Mouse (Mus musculus): ENCODE results near the gene Ube2d3. TPM values are rescaled to one million over a fixed set of nuclear protein-coding genes. Genes with fewer than 3 reads are reported as not detected.
"Not testable (repeated sequence)": the region's sequence is repeated elsewhere in the genome, so short reads cannot be mapped to it uniquely, and the experiment has no call there.

The Ube2d3 gene
- polyA plus RNA-seq, 1 experiment from 2014 or later: 462 TPM

DNA sequence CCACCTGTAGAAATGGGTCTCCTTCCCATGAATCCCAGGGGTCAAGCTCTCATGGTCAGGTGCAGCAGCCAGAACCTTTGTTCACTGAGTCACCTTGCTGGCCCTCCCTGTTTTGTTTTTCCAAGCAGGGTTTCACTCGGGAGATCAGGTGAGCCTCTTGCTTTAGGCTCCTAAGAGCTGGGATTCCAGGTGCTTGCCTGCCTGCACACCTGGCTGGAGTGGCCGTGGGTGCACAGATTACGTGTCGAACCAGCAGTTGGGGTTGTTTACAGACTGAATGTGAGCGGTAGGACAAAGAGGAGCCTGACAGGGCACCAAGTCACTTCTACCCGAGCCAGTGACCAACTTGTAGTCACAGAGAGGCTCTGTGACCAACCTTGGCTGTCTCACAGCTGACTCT lies 53.2 kb downstream of the Ube2d3 start:
- Histone ChIP-seq H3K4me2 (replicated peaks) (no peak overlapping the region), H3K9me3 (replicated peaks) (no peaks in the 10 kb centered on the region), H3K27me3 (no peaks in the 10 kb centered on the region), H3K4me1 (no peaks in the 10 kb centered on the region), H3K4me3 (replicated peaks) (no peak overlapping the region), H3K27ac (replicated peaks) (no peak overlapping the region), H3K36me3 (no peaks in the 10 kb centered on the region), H3K9ac (no peak overlapping the region)
- WGBS: 75% methylated on average over 6 of the region's 6 CpGs
- ATAC-seq (ENCODE audit: insufficient number of reproducible peaks, low FRiP score, low TSS enrichment, low read depth): no peak

DNA sequence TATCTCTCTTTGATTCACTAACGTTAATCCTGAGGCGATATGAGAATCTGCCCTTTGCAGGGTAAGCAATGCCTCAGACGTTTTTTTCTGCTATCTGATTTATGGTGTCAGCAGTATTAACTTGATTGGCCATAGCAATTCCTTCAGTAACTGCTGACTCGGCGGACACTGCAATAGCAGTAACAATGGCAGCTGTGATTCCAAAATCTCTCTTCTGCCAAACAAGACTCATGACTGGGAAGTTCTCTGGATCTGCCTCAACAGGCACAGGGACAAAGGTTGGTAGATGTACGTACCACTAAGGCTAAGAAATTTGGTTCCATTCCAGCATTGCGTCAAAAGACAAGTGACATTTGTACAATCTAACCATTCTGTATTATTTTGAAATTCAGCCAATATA lies 55.4 kb downstream of the Ube2d3 start:
- not testable (repeated sequence) for H3K4me2 ChIP-seq (replicated peaks); H3K9me3 ChIP-seq (replicated peaks); H3K4me1 ChIP-seq; H3K27me3 ChIP-seq; H3K36me3 ChIP-seq; ATAC-seq (ENCODE audit: insufficient number of reproducible peaks, low FRiP score, low TSS enrichment, low read depth); H3K27ac ChIP-seq (replicated peaks); H3K9ac ChIP-seq; H3K4me3 ChIP-seq (replicated peaks)
- 67% methylated on average over 7 of the region's 7 CpGs for WGBS

DNA sequence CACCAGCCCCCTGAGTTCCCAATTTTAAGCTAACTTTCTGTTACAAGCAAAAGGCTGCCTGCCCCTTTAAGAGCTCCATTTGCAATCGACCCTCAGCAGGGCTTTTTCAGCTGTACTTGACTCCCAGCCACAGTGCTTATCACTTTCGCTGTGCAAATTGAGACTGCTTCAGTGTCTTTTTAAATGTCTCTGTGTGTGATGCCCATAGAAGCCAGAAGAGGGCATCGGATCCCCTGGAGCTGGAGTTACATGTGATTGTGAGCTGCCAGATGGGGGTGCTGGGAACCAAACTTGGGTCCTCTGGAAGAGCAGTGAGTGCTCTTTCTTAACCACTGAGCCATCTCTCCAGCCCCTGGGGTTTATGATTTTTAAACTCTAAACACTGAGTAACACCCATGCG lies 60.0 kb downstream of the Ube2d3 start:
- 81% methylated on average over 4 of the region's 4 CpGs for WGBS
- ATAC-seq (ENCODE audit: insufficient number of reproducible peaks, low FRiP score, low TSS enrichment, low read depth): not testable (repeated sequence)

DNA sequence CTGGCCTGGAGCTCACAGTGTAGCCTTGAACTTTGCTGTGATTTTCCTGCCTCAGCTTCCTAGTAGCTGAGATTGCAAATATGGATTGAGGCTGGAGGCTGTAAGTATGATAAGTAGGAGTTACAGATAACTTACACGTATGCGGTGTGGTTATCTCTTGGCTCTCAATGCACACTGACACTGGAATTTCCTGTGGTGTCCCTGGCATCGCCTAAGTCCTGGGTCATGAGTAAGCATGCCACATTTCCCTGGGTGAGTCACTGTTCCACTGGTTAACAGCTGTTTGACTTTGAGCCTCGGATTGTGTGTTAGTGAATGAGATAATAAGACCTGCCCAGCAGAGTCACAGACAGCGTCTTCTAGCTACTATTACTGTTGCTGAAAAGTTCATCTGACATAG lies 60.9 kb downstream of the Ube2d3 start:
- no peak overlapping the region for H3K9ac ChIP-seq
- no peak overlapping the region for H3K4me2 ChIP-seq (replicated peaks)
- no peak overlapping the region for H3K27ac ChIP-seq (replicated peaks)
- no peaks in the 10 kb centered on the region for H3K27me3 ChIP-seq
- no peaks in the 10 kb centered on the region for H3K36me3 ChIP-seq
- 74% methylated on average over 5 of the region's 5 CpGs for WGBS
- no peaks in the 10 kb centered on the region for H3K4me1 ChIP-seq
- no peak overlapping the region for H3K4me3 ChIP-seq (replicated peaks)
- no peak for ATAC-seq (ENCODE audit: insufficient number of reproducible peaks, low FRiP score, low TSS enrichment, low read depth)
- no peaks in the 10 kb centered on the region for H3K9me3 ChIP-seq (replicated peaks)

More for the DNA sequence above, 60.0 kb downstream of the Ube2d3 start:
- not testable (repeated sequence) for H3K4me2 ChIP-seq (replicated peaks); H3K27ac ChIP-seq (replicated peaks); H3K27me3 ChIP-seq; H3K36me3 ChIP-seq; H3K4me3 ChIP-seq (replicated peaks); H3K4me1 ChIP-seq; H3K9ac ChIP-seq; H3K9me3 ChIP-seq (replicated peaks)

DNA sequence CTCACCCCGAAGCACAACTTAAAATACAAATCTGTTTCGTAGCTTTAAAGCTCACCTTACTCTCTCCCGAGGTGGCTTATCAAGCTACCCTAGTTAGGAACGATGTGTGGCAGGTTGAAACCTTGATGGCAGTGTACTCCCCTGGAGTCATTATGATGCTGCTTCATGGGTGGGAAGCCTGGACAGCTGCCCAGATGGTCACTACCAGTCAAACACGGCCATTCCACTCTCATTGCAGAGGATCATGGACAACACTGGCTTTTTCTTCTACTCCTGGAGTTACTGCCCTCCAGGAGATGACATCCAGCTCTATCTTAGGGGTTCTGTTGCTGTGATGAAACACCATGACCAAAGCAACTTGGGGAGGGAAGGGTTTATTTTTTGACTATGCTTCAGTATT lies 65.2 kb downstream of the Ube2d3 start:
- H3K36me3 ChIP-seq: no peaks in the 10 kb centered on the region
- no peak for ATAC-seq (ENCODE audit: insufficient number of reproducible peaks, low FRiP score, low TSS enrichment, low read depth)
- H3K27me3 ChIP-seq: no peaks in the 10 kb centered on the region
- H3K9ac ChIP-seq: no peak overlapping the region
- H3K4me2 ChIP-seq (replicated peaks): no peak overlapping the region
- 81% methylated on average over 5 of the region's 5 CpGs for WGBS
- H3K4me3 ChIP-seq (replicated peaks): no peak overlapping the region
- no peak overlapping the region for H3K27ac ChIP-seq (replicated peaks)
- H3K9me3 ChIP-seq (replicated peaks): no peaks in the 10 kb centered on the region
- no peaks in the 10 kb centered on the region for H3K4me1 ChIP-seq

DNA sequence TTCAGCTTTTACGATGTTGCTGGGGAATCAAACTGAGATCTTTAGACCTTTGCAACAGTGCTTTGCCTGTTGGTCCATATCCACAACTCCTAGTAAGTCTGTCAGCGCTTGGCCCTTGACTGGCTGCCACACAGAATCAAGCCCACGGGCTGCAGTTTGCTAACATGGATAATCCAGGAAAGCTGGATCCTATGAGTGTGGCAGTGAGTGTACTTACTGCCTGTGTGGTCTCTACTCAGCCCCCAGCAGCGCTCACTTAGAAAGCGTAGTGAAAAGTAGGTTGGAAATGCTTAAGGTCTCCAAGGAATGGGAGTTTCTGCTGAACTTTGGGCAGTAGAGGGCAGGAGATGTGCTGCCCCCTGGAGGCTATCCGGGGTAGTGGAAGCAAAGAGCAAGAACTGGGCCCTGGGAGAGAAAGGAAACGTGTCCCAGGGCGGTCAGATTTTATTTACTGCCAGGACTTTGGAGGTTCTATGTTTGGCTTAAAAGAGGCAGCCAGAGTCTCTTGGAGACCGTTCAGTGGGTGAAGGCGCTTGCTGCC lies 67.5 kb downstream of the Ube2d3 start:
- Histone ChIP-seq H3K4me2 (replicated peaks) (no peak overlapping the region), H3K27me3 (no peaks in the 10 kb centered on the region), H3K4me1 (no peaks in the 10 kb centered on the region), H3K9ac (no peak overlapping the region), H3K9me3 (replicated peaks) (no peaks in the 10 kb centered on the region), H3K27ac (replicated peaks) (no peak overlapping the region), H3K4me3 (replicated peaks) (no peak overlapping the region), H3K36me3 (no peaks in the 10 kb centered on the region)
- ATAC-seq (ENCODE audit: insufficient number of reproducible peaks, low FRiP score, low TSS enrichment, low read depth): no peak
- 58% methylated on average over 10 of the region's 10 CpGs for WGBS

DNA sequence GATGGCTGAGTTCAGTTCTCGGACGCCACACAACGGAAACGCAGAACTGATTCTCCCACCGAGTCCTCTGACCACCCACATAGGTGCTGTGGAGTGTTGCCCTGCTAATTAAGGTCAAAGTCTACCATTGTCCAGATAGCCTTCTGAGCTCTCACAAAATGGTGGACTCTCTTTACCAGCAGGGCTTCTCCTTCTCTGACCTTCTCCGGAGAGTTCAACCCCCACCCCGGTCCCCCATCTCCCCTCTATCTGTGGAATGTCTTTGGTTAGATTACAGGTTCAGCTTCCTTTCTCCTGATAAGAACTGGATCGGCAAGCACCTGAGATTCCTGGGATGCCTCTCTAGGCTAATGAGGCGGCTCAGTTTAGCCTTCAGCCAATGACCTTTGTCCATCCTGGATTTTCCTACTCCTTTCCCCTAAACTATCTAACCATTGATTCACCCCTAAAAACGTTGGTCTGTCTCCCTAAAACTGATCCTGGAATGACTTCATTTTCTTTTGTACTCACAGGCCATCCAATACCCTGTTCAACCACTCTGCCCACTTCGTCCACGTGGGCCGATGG lies 68.0 kb downstream of the Ube2d3 start:
- Histone ChIP-seq H3K9ac (no peak overlapping the region), H3K4me2 (replicated peaks) (no peak overlapping the region), H3K27ac (replicated peaks) (no peak overlapping the region), H3K27me3 (no peaks in the 10 kb centered on the region), H3K36me3 (no peaks in the 10 kb centered on the region), H3K9me3 (replicated peaks) (no peaks in the 10 kb centered on the region), H3K4me3 (replicated peaks) (no peak overlapping the region), H3K4me1 (no peaks in the 10 kb centered on the region)
- 84% methylated on average over 13 of the region's 13 CpGs for WGBS
- ATAC-seq (ENCODE audit: insufficient number of reproducible peaks, low FRiP score, low TSS enrichment, low read depth): no peak

DNA sequence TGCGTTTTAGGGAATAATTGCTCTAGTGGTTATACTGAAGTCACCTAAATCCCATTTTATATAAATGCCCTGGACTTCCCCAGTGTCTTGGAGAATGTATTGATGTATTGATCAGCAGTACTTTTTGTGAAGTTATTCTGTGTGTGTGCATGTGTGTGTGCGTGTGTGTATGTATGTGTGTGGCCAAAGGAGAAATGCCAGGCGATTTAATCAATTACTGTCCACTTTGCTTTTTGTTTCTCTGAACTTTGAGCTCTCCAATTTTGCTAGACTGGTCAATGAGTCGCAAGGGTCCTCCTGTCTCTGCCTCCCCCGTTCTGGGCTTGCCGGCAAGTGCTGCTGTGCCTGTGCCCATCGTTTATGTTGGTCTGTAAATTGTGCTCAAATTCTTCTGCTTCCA lies 69.6 kb downstream of the Ube2d3 start:
- Histone ChIP-seq H3K4me2 (replicated peaks) (no peak overlapping the region), H3K27ac (replicated peaks) (no peak overlapping the region), H3K4me1 (no peaks in the 10 kb centered on the region), H3K27me3 (no peaks in the 10 kb centered on the region), H3K9me3 (replicated peaks) (no peaks in the 10 kb centered on the region), H3K9ac (no peak overlapping the region), H3K4me3 (replicated peaks) (no peak overlapping the region), H3K36me3 (no peaks in the 10 kb centered on the region)
- no peak for ATAC-seq (ENCODE audit: insufficient number of reproducible peaks, low FRiP score, low TSS enrichment, low read depth)
- 88% methylated on average over 7 of the region's 7 CpGs for WGBS

DNA sequence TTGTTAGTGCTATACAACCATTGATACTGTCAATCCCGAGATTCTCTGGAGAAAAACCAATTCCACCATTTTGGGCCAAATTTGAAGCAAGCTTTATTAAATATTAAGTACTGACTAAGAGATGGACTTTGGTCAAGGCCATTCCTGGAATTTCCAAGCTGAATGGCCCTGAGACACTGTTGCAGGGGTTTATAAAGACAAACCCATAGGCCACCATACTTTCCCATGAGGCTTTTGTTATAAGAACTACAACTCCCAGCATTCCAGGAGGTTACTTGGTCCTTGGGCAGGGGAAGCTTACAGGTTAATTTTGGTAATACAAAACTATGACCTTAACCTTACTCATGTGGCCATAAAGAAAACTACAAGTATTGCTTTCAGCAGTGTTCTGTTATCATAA lies 70.2 kb downstream of the Ube2d3 start:
- no peak overlapping the region for H3K4me3 ChIP-seq (replicated peaks)
- no peak overlapping the region for H3K4me2 ChIP-seq (replicated peaks)
- no peak for ATAC-seq (ENCODE audit: insufficient number of reproducible peaks, low FRiP score, low TSS enrichment, low read depth)
- WGBS: 84% methylated on average over 1 of the region's 1 CpGs
- H3K36me3 ChIP-seq: no peaks in the 10 kb centered on the region
- no peaks in the 10 kb centered on the region for H3K9me3 ChIP-seq (replicated peaks)
- H3K4me1 ChIP-seq: no peaks in the 10 kb centered on the region
- H3K27me3 ChIP-seq: no peaks in the 10 kb centered on the region
- H3K27ac ChIP-seq (replicated peaks): no peak overlapping the region
- H3K9ac ChIP-seq: no peak overlapping the region

DNA sequence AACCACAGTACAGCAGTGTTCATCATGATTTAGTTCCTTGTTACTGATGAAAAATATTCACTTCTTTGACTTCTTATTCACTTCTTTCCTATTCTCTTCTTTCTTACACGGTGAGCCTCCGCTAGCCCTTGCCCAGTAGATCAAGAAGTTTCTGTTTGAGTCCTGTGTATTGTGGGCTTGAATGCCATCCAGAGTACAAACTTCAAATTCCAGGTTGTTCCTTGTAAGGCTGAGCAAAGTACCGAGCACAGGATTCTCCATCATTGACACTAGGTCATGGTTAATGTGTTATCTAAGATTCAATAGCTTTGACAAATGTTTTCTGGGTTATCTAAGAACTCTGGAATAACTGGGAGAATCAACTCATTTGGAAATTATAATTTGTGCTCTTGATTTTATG lies 72.4 kb downstream of the Ube2d3 start:
- Histone ChIP-seq H3K9me3 (replicated peaks) (no peaks in the 10 kb centered on the region), H3K4me3 (replicated peaks) (no peak overlapping the region), H3K9ac (no peak overlapping the region), H3K4me2 (replicated peaks) (no peak overlapping the region), H3K36me3 (no peaks in the 10 kb centered on the region), H3K27ac (replicated peaks) (no peak overlapping the region), H3K4me1 (no peaks in the 10 kb centered on the region), H3K27me3 (no peaks in the 10 kb centered on the region)
- 86% methylated on average over 3 of the region's 3 CpGs for WGBS
- no peak for ATAC-seq (ENCODE audit: insufficient number of reproducible peaks, low FRiP score, low TSS enrichment, low read depth)

DNA sequence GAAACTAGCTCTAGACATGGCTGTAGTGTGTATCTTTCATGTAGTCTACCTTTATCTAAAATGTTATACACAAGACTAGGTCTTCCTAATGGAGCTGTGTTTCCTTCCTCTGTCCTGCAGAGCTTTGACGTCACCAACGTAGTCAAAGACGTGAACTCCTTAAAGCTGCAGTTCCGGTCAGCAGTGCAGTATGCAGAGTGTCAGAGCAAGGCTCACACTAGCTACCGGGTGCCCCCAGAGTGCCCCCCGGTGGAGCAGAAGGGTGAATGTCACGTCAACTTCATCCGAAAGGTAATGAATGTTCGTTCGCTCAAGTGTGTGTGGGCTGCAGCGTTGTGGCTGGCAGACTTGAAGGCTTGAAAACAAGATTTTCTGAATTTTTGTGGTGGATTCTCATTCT lies 73.7 kb downstream of the Ube2d3 start:
- no peaks in the 10 kb centered on the region for H3K9me3 ChIP-seq (replicated peaks)
- no peak overlapping the region for H3K27ac ChIP-seq (replicated peaks)
- WGBS: 43% methylated on average over 11 of the region's 11 CpGs
- H3K4me3 ChIP-seq (replicated peaks): no peak overlapping the region
- H3K9ac ChIP-seq: no peak overlapping the region
- H3K27me3 ChIP-seq: no peaks in the 10 kb centered on the region
- H3K4me2 ChIP-seq (replicated peaks): no peak overlapping the region
- no peak for ATAC-seq (ENCODE audit: insufficient number of reproducible peaks, low FRiP score, low TSS enrichment, low read depth)
- no peaks in the 10 kb centered on the region for H3K4me1 ChIP-seq
- no peaks in the 10 kb centered on the region for H3K36me3 ChIP-seq

DNA sequence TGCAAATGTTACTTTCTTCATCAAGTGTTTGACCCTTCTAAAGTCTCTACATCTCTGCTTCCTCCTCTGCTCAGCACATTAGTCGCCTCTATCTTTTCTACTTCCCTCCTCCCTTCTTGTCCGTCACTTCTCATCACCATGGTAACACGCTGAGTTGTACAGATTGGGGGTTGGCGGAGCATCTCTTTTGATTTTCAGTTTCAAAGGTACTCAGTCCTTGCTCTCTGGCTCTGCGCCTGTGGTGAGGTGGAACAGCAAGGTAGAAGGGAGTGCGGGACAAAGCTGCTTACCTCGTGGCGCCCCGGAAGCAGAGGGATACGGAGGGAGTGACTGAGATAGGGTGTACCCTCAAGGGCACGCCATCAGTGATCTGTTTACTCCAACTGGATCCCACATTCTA lies 75.3 kb downstream of the Ube2d3 start:
- no peak overlapping the region for H3K9ac ChIP-seq
- H3K27me3 ChIP-seq: no peaks in the 10 kb centered on the region
- no peak overlapping the region for H3K4me3 ChIP-seq (replicated peaks)
- no peaks in the 10 kb centered on the region for H3K36me3 ChIP-seq
- no peaks in the 10 kb centered on the region for H3K4me1 ChIP-seq
- H3K27ac ChIP-seq (replicated peaks): no peak overlapping the region
- no peak overlapping the region for H3K4me2 ChIP-seq (replicated peaks)
- WGBS: 59% methylated on average over 11 of the region's 11 CpGs
- H3K9me3 ChIP-seq (replicated peaks): no peaks in the 10 kb centered on the region
- no peak for ATAC-seq (ENCODE audit: insufficient number of reproducible peaks, low FRiP score, low TSS enrichment, low read depth)

All from embryonic facial prominence, embryonic 15.5 days (tissue).